Mouse (Mus musculus): ENCODE measurements around the gene Gm11634. TPM values are rescaled to one million over a fixed set of nuclear protein-coding genes. Genes with fewer than 3 reads are reported as not detected.
"Not testable (repeated sequence)": the region's sequence is repeated elsewhere in the genome, so short reads cannot be mapped to it uniquely, and the experiment has no call there.

Gm11634 gene
- polyA plus RNA-seq, 1 experiment: not detected

DNA sequence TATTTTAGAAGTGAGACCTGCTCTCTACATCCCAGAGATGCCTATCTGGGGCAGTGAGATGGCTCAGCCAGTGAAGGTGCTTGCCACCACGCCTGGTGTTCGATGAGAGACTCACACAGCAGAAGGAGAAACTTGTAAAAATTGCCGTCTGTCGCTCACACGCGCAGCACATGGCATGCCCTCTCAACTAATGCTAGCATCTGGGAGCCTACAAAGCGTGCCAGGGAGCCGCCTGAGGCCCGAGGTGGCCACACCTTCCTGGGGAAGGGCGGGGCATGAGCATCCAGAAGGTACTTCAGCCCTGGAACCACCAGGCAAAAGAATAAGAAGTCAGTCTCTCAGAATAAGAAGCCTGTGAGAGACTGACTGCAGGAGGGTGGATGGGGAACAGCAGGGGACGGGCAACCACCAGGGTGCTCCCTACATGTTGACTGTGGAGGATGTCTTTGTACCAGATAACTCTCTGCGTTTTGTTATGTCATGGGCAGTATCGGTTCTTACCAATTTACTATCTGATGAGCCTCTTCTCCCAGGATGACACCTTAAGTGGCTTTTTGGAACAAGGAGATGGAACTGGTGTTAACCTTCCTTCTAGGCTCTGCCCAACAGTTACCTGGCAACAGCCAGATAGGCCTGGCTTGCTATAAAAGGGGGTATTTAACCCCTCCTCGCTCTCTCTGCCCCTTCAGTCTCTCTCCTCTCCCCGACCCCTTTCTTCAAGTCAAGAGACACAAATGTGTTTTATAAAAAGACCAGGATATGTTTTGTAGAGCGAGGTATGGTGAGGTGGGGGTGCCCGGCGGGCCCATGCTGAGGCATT is 18.1 kb upstream of the Gm11634 start:
- no peak overlapping the region for H3K4me3 ChIP-seq (replicated peaks; ENCODE audit: extremely low read depth, low read depth, low read length)
- no peak for DNase-seq
- TF ChIP-seq POLR2A (IDR thresholded peaks at IDR 0.05; ENCODE audit: borderline replicate concordance, extremely low read depth, low read depth, low read length) (no peak), CTCF (IDR thresholded peaks at IDR 0.05; ENCODE audit: insufficient read depth, low read length) (no peak)
- WGBS: 33% methylated on average over 18 of the region's 18 CpGs
- H3K4me1 ChIP-seq (ENCODE audit: control insufficient read depth, insufficient read depth, low read length): no peaks in the 10 kb centered on the region

DNA sequence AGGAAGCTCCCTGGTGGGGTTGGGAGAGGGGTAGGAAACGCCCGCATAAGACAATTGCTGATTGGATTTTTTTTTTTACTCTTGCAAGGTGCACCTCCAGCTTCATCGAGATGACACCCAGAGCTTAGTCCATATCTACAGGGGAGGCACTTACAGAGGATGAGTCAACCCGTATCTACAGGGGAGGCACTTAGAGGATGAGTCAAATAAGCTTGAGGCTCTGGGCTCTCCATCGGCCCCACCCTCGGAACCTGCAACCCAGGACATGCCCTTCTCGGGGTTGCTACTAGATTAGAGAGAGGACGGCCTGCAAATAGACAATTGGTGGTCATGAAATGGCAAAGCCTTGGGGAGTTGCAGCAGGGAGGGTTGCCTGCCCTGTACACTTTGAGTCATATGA is 17.0 kb upstream of the Gm11634 start:
- no peaks in the 10 kb centered on the region for H3K4me1 ChIP-seq (ENCODE audit: control insufficient read depth, insufficient read depth, low read length)
- H3K4me3 ChIP-seq (replicated peaks; ENCODE audit: extremely low read depth, low read depth, low read length): no peak overlapping the region
- WGBS: 83% methylated on average over 8 of the region's 8 CpGs
- no peak for DNase-seq
- TF ChIP-seq POLR2A (IDR thresholded peaks at IDR 0.05; ENCODE audit: borderline replicate concordance, extremely low read depth, low read depth, low read length): no peak
- TF ChIP-seq CTCF (IDR thresholded peaks at IDR 0.05; ENCODE audit: insufficient read depth, low read length): no peak

DNA sequence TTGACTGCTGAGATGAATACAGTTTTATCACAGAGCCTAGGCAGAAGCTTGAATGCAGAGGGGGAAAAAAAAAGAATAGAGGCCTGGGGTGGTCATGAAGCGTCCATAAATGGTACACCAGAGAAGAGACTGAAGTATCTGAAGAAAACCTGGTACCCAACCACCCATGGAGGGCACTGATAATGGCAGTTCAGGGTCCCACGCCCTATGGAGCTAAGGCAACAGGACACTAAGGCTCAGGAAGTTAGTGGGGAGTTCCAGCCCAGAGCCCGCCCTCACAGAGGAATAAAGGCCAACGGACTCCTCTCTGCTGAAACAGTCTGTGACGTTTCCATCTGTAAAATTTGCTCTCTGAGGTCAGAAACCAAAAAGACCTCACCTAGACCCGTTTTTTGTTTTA is 16.3 kb upstream of the Gm11634 start:
- TF ChIP-seq CTCF (IDR thresholded peaks at IDR 0.05; ENCODE audit: insufficient read depth, low read length) (no peak), POLR2A (IDR thresholded peaks at IDR 0.05; ENCODE audit: borderline replicate concordance, extremely low read depth, low read depth, low read length) (no peak)
- no peaks in the 10 kb centered on the region for H3K4me1 ChIP-seq (ENCODE audit: control insufficient read depth, insufficient read depth, low read length)
- WGBS: 71% methylated on average over 6 of the region's 6 CpGs
- H3K4me3 ChIP-seq (replicated peaks; ENCODE audit: extremely low read depth, low read depth, low read length): no peak overlapping the region
- no peak for DNase-seq

DNA sequence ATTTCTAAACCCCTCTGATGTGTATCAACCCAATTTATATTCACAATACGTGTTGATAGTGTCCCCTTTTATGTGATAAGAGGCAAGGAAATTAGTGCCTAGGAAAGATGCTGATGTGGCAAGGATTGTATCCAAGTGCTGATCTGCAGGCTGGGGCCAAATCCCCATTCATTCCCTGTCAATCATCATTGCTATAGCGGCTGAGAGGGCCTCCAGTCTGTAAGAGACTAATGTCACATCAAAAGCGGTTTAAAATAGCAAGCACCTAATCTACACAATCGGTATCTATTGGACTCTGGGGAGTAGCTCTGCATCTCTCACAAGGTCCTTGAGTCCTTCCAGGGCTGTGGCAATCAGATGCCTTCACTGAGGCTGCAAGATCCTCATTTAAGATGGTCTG is 15.1 kb upstream of the Gm11634 start:
- H3K4me3 ChIP-seq (replicated peaks; ENCODE audit: extremely low read depth, low read depth, low read length): no peak overlapping the region
- no peaks in the 10 kb centered on the region for H3K4me1 ChIP-seq (ENCODE audit: control insufficient read depth, insufficient read depth, low read length)
- no peak for DNase-seq
- WGBS: 65% methylated on average over 4 of the region's 4 CpGs
- TF ChIP-seq POLR2A (IDR thresholded peaks at IDR 0.05; ENCODE audit: borderline replicate concordance, extremely low read depth, low read depth, low read length) (no peak), CTCF (IDR thresholded peaks at IDR 0.05; ENCODE audit: insufficient read depth, low read length) (no peak)

DNA sequence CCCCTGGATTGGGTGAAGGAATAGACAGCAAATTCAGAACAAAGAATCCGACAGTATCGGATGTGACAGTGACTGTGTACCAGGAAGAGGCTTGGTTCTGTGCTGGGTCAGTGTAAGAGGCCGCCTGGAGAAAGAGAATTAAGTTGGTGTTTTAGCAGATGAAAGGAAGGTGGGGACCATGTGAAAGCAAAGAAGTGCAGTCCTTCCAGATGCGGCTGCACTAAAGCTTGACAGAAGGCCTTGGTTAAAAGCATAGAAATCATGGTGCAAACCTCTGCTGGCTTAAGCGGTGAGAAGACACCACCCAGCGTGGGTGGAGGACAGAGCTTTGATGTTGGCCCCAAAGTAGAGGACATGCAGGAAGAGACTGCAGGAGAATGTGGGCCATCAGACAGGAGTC is 14.5 kb upstream of the Gm11634 start:
- no peak for TF ChIP-seq POLR2A (IDR thresholded peaks at IDR 0.05; ENCODE audit: borderline replicate concordance, extremely low read depth, low read depth, low read length)
- TF ChIP-seq CTCF (IDR thresholded peaks at IDR 0.05; ENCODE audit: insufficient read depth, low read length): no peak
- no peak for DNase-seq
- 69% methylated on average over 6 of the region's 6 CpGs for WGBS
- no peak overlapping the region for H3K4me3 ChIP-seq (replicated peaks; ENCODE audit: extremely low read depth, low read depth, low read length)
- H3K4me1 ChIP-seq (ENCODE audit: control insufficient read depth, insufficient read depth, low read length): no peaks in the 10 kb centered on the region

DNA sequence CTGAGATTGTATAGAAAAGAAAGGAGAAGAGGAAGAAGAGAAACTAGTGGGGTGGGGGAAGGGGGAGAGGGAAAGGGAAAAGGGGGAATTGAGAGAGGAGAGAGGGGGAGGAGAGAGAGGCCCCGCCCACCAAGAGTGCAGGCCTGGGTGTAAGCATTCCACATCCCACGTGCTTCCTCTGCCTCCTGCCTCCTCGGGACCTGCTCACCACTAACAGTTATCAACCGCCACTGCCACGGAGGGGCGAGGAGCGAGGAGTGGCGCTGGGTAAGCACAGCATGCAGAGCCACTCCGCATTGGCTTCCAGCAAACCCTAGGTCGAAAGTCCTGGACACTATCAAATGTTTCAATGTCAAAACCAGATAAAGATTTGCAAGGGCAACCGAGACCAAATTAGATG is 11.4 kb upstream of the Gm11634 start:
- no peak for TF ChIP-seq CTCF (IDR thresholded peaks at IDR 0.05; ENCODE audit: insufficient read depth, low read length)
- TF ChIP-seq POLR2A (IDR thresholded peaks at IDR 0.05; ENCODE audit: borderline replicate concordance, extremely low read depth, low read depth, low read length): no peak
- WGBS: 22% methylated on average over 11 of the region's 11 CpGs
- DNase-seq: no peak
- no peak overlapping the region for H3K4me3 ChIP-seq (replicated peaks; ENCODE audit: extremely low read depth, low read depth, low read length)
- H3K4me1 ChIP-seq (ENCODE audit: control insufficient read depth, insufficient read depth, low read length): no peaks in the 10 kb centered on the region

DNA sequence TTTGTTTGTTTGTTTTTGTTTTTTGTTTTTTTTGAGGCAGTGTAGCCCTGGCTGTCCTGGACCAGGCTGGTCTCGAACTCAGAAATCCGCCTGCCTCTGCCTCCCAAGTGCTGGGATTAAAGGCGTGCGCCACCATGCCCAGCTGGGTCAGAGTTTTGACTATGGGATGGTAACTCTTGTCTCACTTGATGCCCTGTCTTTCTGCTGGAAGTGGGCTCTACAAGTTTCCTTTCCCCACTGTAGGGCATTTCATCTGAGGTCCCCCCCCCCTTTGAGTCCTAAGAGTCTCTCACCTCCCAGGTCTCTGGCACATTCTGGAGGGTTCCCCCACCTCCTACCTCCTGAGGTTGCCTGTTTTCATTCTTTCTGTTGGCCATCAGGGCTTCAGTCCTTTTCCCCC is 8.1 kb upstream of the Gm11634 start:
- DNase-seq; H3K4me3 ChIP-seq (replicated peaks; ENCODE audit: extremely low read depth, low read depth, low read length); H3K4me1 ChIP-seq (ENCODE audit: control insufficient read depth, insufficient read depth, low read length): not testable (repeated sequence)
- WGBS: 81% methylated on average over 4 of the region's 4 CpGs

DNA sequence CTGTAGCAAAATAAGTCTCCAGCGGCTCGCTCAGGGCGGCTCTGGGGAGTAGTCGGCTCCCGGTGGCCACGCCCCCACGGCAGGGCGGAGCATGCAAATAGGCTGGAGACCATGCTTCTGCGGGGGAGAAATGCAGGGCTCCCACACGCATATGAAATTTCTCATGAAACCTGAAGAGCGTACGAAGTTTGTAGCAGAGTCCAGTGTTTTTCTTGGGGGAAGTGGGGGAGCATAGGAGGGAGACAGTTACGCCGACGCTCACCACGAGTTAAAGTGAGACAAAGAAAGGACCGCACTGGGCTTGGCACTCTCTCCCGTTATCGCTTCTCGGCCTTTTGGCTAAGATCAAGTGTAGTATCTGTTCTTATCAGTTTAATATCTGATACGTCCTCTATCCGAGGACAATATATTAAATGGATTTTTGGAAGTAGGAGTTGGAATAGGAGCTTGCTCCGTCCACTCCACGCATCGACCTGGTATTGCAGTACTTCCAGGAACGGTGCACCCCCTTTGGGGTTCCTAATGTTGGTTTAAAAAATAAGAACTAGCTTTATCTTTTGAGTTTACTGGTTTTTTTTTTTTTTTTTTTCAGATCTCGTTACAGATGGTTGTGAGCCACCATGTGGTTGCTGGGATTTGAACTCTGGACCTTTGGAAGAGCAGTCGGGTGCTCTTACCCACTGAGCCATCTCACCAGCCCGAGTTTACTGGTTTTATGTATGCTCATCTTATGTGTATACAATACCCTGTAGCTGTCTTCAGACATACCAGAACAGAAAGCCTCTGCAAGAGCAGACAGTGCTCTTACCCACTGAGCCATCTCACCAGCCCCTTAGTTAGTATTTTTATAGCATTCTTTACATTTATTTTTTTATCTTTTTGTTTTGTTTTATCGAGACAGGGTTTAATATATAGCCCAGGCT is 5.7 kb upstream of the Gm11634 start:
- peak; percentile 13; the same call in 1 of the 2 replicates for TF ChIP-seq POLR2A (IDR thresholded peaks at IDR 0.05; ENCODE audit: borderline replicate concordance, extremely low read depth, low read depth, low read length)
- not testable (repeated sequence) for H3K4me1 ChIP-seq (ENCODE audit: control insufficient read depth, insufficient read depth, low read length)
- peak overlapping the region; percentile 47 for H3K4me3 ChIP-seq (replicated peaks; ENCODE audit: extremely low read depth, low read depth, low read length)
- DNase-seq: peak; percentile 72
- 2% methylated on average over 30 of the region's 30 CpGs for WGBS

DNA sequence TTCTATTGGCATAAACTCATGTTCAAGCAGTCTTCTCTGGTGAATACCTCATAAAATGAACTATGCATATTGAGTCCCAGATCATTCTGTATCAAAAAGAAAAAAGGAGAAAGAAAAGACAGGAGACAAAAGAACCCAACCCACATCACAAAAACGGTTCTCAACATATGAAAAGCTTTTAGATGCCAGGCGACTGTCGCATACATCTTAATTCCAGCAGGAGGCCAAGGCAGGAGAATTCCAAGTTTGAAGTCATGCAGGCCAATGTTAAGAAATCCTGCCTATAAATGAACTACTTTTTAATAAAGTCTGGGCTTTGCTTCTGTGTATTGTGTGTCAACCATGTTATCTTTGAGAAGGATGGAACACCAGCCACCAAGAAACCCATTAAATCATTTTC is 5.1 kb upstream of the Gm11634 start:
- 6% methylated on average over 3 of the region's 3 CpGs for WGBS
- H3K4me1 ChIP-seq (ENCODE audit: control insufficient read depth, insufficient read depth, low read length): no peaks in the 10 kb centered on the region

DNA sequence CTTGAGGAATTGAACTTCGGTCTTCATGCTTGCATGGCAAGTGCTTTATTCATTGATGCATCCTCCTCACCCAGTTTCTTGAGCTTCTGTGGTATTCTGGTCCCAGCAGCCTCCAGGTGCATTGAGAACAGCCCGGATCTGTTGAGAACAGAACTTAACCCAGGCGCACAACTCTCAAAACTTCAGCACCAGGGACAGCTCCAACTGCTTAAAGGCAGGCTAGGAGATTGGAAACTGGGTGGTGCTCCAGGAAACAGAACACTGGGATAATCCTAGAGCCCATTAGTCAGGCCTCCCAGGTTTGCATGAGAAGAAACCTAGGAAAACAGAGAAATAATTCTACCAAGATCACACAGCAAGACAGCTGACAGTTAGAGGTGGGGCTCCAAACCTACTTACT is 3.4 kb upstream of the Gm11634 start:
- Histone ChIP-seq H3K4me1 (ENCODE audit: control insufficient read depth, insufficient read depth, low read length) (no peaks in the 10 kb centered on the region), H3K4me3 (replicated peaks; ENCODE audit: extremely low read depth, low read depth, low read length) (no peak overlapping the region)
- 9% methylated on average over 3 of the region's 3 CpGs for WGBS
- DNase-seq: peak; percentile 47
- TF ChIP-seq CTCF (IDR thresholded peaks at IDR 0.05; ENCODE audit: insufficient read depth, low read length): no peak
- no peak for TF ChIP-seq POLR2A (IDR thresholded peaks at IDR 0.05; ENCODE audit: borderline replicate concordance, extremely low read depth, low read depth, low read length)

More for the DNA sequence above, 5.1 kb upstream of the Gm11634 start:
- TF ChIP-seq CTCF (IDR thresholded peaks at IDR 0.05; ENCODE audit: insufficient read depth, low read length) (no peak), POLR2A (IDR thresholded peaks at IDR 0.05; ENCODE audit: borderline replicate concordance, extremely low read depth, low read depth, low read length) (no peak)
- DNase-seq: no peak
- H3K4me3 ChIP-seq (replicated peaks; ENCODE audit: extremely low read depth, low read depth, low read length): no peak overlapping the region

All from lung, adult 2 months (tissue).